Mouse (Mus musculus): ENCODE measurements around the gene Asb17.
A peak's percentile ranks its signal among the peaks of the same experiment; 100 is the strongest.

The Asb17 gene

DNA sequence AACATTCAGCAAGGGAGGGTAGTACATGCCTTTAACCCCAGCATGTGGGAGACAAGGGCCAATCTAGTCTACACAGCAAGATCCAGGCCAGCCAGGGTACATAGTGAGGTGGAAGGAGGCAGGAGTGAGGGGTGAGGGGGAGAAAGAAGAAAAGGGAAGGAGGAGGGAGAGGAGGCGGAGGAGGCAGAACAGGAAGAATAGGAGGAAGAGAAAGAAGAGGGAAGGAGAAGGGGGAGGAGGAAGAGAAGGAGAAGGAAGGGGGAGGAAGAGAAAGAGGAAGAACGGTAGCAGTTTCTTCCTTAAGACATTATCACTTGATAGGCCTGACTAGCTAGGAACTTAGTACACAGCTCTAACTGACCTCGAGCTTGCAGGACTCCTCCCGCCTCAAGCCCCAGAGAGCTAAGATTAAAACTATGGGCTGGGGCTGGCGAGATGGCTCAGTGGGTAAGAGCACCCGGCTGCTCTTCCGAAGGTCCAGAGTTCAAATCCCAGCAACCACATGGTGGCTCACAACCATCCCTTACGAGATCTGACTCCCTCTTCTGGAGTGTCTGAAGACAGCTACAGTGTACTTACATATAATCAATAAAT lies 45.3 kb downstream of the Asb17 start:
- no peak for DNase-seq (ENCODE audit: low read depth)

- DNase-seq (ENCODE audit: low read depth): no peak
These were observed 51.4 kb downstream of the Asb17 start for GRCm38 (mm10) chr3:153895454-153895853.

GRCm38 (mm10) chr3:153897216-153897615 lies 53.2 kb downstream of the Asb17 start:
- DNase-seq (ENCODE audit: low read depth): no peak

- no peak for DNase-seq (ENCODE audit: low read depth)
These were observed 57.9 kb downstream of the Asb17 start for GRCm38 (mm10) chr3:153901904-153902303.

- DNase-seq (ENCODE audit: low read depth): no peak
These were observed 58.6 kb downstream of the Asb17 start for GRCm38 (mm10) chr3:153902595-153902994.

GRCm38 (mm10) chr3:153904586-153904985 lies 60.6 kb downstream of the Asb17 start:
- peak; percentile 69 for DNase-seq (ENCODE audit: low read depth)
